In the genomic region with DNA sequence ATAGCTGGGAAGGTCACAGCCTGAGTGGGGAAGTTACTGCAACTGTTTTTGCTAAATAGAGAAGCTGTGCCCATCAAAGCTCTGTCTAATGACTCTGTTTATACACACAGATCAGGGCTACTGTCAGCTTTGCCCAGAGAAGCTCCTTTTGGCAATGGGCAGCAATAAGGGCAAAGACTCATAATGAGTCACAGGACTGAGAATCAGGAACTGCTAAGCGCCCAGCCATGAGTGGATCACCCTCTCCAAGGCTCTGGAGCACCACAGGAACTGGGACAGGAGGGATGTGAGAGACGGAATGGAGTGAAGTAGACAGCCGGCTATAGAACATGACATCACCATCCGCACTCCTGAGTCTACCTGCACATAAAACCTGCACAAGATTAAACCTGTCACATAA, we compare ENCODE assay signal across 24 mouse cellular contexts. TPM values are rescaled to one million over a fixed set of nuclear protein-coding genes. Genes with fewer than 3 reads are reported as not detected.
DNase-seq lines count a peak whose midpoint lies in the region; ATAC-seq lines count a peak whose summit lies in the region.
"Had no signal": no experiment of that assay in that cellular context is flagged by ENCODE, and none has a peak within 500 bp of the region (broad histone marks: within the 10 kb centered on the region; RNA-seq: fewer than 3 reads in every experiment).

No protein-coding gene starts in this region.

- ATAC-seq in megakaryocyte, adult 5-6 weeks (ENCODE audit: poor library complexity, severe bottlenecking) = peak; percentile 16; the same call in 1 of the 2 replicates
- no peak for ATAC-seq in cerebellum, adult (ENCODE audit: insufficient number of reproducible peaks, low FRiP score, low TSS enrichment)
- ATAC-seq: activated CD4-positive, CD25-positive, alpha-beta regulatory T cell, adult 4 months; forebrain, embryonic 14.5 days; intestine, embryonic 16.5 days; midbrain, embryonic 13.5 days had no signal

- peak; percentile 56 for DNase-seq in 3T3-L1 (ENCODE audit: low read depth, low spot score)
- peak; percentile 29 for DNase-seq in Muller cell, postnatal 12 days (ENCODE audit: inconsistent ontology term)
- peak; percentile 45 for DNase-seq in adrenal gland, postnatal 25 days
- DNase-seq in heart, adult 11 months = no peak
- DNase-seq in T-cell, adult 2 months (ENCODE audit: low spot score) = no peak
- DNase-seq: cerebellum, adult 2 months; cerebellum, postnatal 14 days; gastrocnemius, postnatal 14 days; heart, adult 18-20 months; heart, postnatal 36 days; kidney, adult 8-10 months; lung, adult 2 months; right cerebral cortex, adult 18-20 months; spleen, adult 18-20 months; thymus, adult 18-20 months; thymus, postnatal 25 days had no signal

RNA-seq across cellular contexts. Expression of gene Srd5a2, which starts 29.4 kb away (rescaled TPM):
- total RNA-seq in adrenal gland, postnatal 25 days (2021) = 117 and 154 TPM in 2 replicates
- total RNA-seq in megakaryocyte, adult 5-6 weeks (2015) = not detected in 2 replicates
- total RNA-seq in megakaryocyte, adult 5-6 weeks (2017) = not detected in 2 replicates
- total RNA-seq: gastrocnemius, postnatal 14 days; heart, adult 18-20 months; heart, postnatal 36 days; megakaryocyte-erythroid progenitor cell, adult 5-6 weeks; MEL had no signal

Comparison
In these comparisons a context has a peak if more than half of its experiments do, and no peak if none do; other contexts are left out.
1. DNase-seq: peak in 3T3-L1 (single experiment), Muller cell, postnatal 12 days (single experiment) and adrenal gland, postnatal 25 days (single experiment); none in heart, adult 11 months (single experiment) and T-cell, adult 2 months (single experiment).
2. RNA of gene Srd5a2, which starts 29.4 kb away (total RNA-seq): 117 to 154 TPM in adrenal gland, postnatal 25 days; not detected in megakaryocyte, adult 5-6 weeks; every median in the first group is over 100 times any median in the second.